Comparison of ENCODE assay signal across 31 mouse cellular contexts in genomic region chr3:26916607-26917006, GRCm38 (mm10).
"Had no signal": no experiment of that assay in that cellular context is flagged by ENCODE, and none has a peak within 500 bp of the region (broad histone marks: within the 10 kb centered on the region; RNA-seq: fewer than 3 reads in every experiment).

No protein-coding gene starts in this region.

- H3K4me3 ChIP-seq: limb, embryonic 10.5 days; limb, embryonic 12.5 days; limb, embryonic 13.5 days; limb, embryonic 15.5 days; liver, embryonic 12.5 days; liver, embryonic 13.5 days; liver, embryonic 15.5 days; lung, embryonic 15.5 days; midbrain, embryonic 10.5 days; midbrain, embryonic 12.5 days; midbrain, embryonic 13.5 days; midbrain, embryonic 15.5 days; myocyte; neural tube, embryonic 12.5 days had no signal

- H3K4me1 ChIP-seq: limb, embryonic 10.5 days; limb, embryonic 12.5 days; limb, embryonic 13.5 days; limb, embryonic 15.5 days; liver, embryonic 12.5 days; liver, embryonic 13.5 days; liver, embryonic 15.5 days; lung, embryonic 15.5 days; midbrain, embryonic 10.5 days; midbrain, embryonic 12.5 days; midbrain, embryonic 13.5 days; neural tube, embryonic 12.5 days had no signal

- H3K27me3 ChIP-seq: limb, embryonic 12.5 days; limb, embryonic 13.5 days; limb, embryonic 15.5 days; liver, embryonic 12.5 days; liver, embryonic 13.5 days; liver, embryonic 15.5 days; lung, embryonic 15.5 days; midbrain, embryonic 12.5 days; midbrain, embryonic 13.5 days; midbrain, embryonic 15.5 days; neural tube, embryonic 12.5 days had no signal

- H3K36me3 ChIP-seq: limb, embryonic 10.5 days; limb, embryonic 12.5 days; limb, embryonic 13.5 days; limb, embryonic 15.5 days; liver, embryonic 12.5 days; liver, embryonic 13.5 days; liver, embryonic 15.5 days; lung, embryonic 15.5 days; midbrain, embryonic 10.5 days; midbrain, embryonic 12.5 days; midbrain, embryonic 13.5 days; midbrain, embryonic 15.5 days; neural tube, embryonic 12.5 days had no signal

- H3K9me3 ChIP-seq: limb, embryonic 10.5 days; limb, embryonic 12.5 days; limb, embryonic 13.5 days; limb, embryonic 15.5 days; liver, embryonic 12.5 days; liver, embryonic 13.5 days; liver, embryonic 15.5 days; lung, embryonic 15.5 days; midbrain, embryonic 10.5 days; midbrain, embryonic 12.5 days; midbrain, embryonic 13.5 days; midbrain, embryonic 15.5 days; neural tube, embryonic 12.5 days had no signal

- H3K27ac ChIP-seq: limb, embryonic 10.5 days; limb, embryonic 12.5 days; limb, embryonic 13.5 days; limb, embryonic 15.5 days; liver, embryonic 12.5 days; liver, embryonic 13.5 days; liver, embryonic 14.5 days; liver, embryonic 15.5 days; lung, embryonic 15.5 days; macrophage; midbrain, embryonic 10.5 days; midbrain, embryonic 12.5 days; midbrain, embryonic 13.5 days; midbrain, embryonic 15.5 days; neural tube, embryonic 12.5 days had no signal

- ATAC-seq: liver, embryonic 12.5 days; liver, postnatal 0 days; lung, postnatal 0 days; midbrain, embryonic 13.5 days; midbrain, embryonic 15.5 days; midbrain, embryonic 16.5 days had no signal

- DNase-seq: left cerebral cortex, postnatal 4 days; liver; liver, embryonic 13.5 days; liver, postnatal 0 days; lung, adult 18-20 months; lung, adult 2 months; lung, embryonic 14.5 days; lung, postnatal 10 days; lung, postnatal 14 days; lung, postnatal 36 days; lung, postnatal 4 days; midbrain, embryonic 14.5 days had no signal

- H3K9ac ChIP-seq: limb, embryonic 12.5 days; limb, embryonic 13.5 days; limb, embryonic 15.5 days; liver, embryonic 12.5 days; liver, embryonic 13.5 days; liver, embryonic 14.5 days; liver, embryonic 15.5 days; liver, postnatal 0 days; lung, embryonic 14.5 days; lung, embryonic 15.5 days; midbrain, embryonic 12.5 days; midbrain, embryonic 13.5 days; midbrain, embryonic 15.5 days; neural tube, embryonic 12.5 days had no signal

- H3K4me2 ChIP-seq: limb, embryonic 12.5 days; limb, embryonic 13.5 days; limb, embryonic 15.5 days; liver, embryonic 11.5 days; liver, embryonic 12.5 days; liver, embryonic 13.5 days; liver, embryonic 15.5 days; lung, embryonic 14.5 days; lung, embryonic 15.5 days; midbrain, embryonic 11.5 days; midbrain, embryonic 12.5 days; midbrain, embryonic 13.5 days; midbrain, embryonic 15.5 days; neural tube, embryonic 12.5 days had no signal
